Mouse (Mus musculus) adrenal gland, adult 18-20 months (tissue): ENCODE measurements around the gene Zbtb26. TPM values are rescaled to one million over a fixed set of nuclear protein-coding genes. Genes with fewer than 3 reads are reported as not detected.

ENCODE experiments used
- total RNA-seq, 2 experiments: library from RNA; stranded (reverse); gene quantifications; 1 replicate in 1 of 2; 2 replicates in 1 of 2; pipeline ENCODE4 v1.2.3; 2021

Zbtb26 gene
- total RNA-seq, 2 experiments from 2014 or later, result 9.4 to 10.9 TPM

Other genes with a start within 250 kb of the Zbtb26 start
- not detected for gene Olfr366, start 231.6 kb downstream of the Zbtb26 start, total RNA-seq
- gene Olfr368, start 116.6 kb downstream of the Zbtb26 start, total RNA-seq, result not detected
- 10 to 100 TPM; 28.4 to 36.1 TPM for gene Pdcl, start 83.8 kb downstream of the Zbtb26 start, total RNA-seq
- 10 to 100 TPM; 37.7 to 38.1 TPM for gene Rc3h2, start 20.2 kb downstream of the Zbtb26 start, total RNA-seq
- gene Zbtb6, start within 50 bp of the Zbtb26 start, total RNA-seq, result 10 to 100 TPM; 14.6 to 16.4 TPM
- 10 to 100 TPM; 42.3 to 51.4 TPM for gene Rabgap1, start 144 bp upstream of the Zbtb26 start, total RNA-seq
- gene Gpr21, start 73.2 kb upstream of the Zbtb26 start, total RNA-seq, result under 1 TPM; 0.80 to 0.89 TPM